Mouse (Mus musculus) ovary, postnatal 10 days (tissue): ENCODE data around the gene Gnptg.

Experiments used
- DNase-seq: peaks from one replicate; pipeline ENCODE4 v3.0.0; 2022; ENCODE audit warnings: low spot score

Gene Gnptg

DNA sequence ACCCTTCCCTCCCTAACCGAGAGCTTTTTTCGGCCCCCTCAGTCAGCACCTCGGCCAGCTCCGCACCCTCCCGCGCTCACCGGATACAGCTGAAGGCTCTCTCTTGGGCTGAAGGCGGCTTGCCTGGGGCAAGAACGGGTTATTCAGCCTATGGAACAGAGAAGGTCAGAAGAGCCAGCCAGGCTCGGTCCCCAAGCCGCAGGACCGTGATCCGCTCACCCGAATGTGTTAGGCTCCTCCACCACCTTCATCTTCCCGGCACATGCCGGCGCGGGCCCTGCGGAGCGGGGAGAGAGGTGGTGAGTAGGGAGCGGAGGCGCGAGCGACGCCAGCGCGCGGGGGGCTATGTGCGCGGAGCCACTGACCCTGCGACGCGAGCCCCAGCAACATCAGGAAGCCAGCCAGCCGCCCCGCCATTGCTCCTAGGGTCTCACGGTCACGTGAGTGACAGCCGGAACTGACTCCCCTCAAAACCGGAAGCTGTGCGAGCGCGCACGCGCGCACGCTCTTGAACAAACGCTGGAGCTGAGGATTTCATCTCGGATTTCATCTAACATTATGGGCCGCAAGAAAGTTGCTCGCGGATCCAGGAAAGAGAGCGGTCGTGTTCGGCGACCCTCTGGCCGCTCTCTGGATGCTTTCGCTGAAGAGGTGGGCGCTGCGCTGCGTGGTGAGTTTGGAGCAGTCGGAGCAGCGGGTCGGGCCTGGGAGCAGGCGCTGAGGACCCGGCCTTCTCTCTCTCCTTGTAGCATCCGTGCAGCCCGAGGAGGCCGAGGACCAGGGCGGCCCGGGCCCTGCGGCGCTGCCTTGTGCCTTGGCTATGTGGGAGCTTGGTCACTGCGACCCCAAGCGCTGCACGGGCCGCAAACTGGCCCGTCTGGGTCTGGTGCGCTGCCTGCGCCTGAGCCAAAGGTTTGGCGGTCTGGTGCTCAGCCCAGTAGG, at the start of gene Gnptg, which contains the start of gene Tsr3:
TSS of gene Gnptg (minus strand) at position 430 of the 942 bp plus-strand sequence.
TSS of gene Tsr3 (plus strand) at position 476 of the 942 bp plus-strand sequence.
- peak; percentile 51 for DNase-seq

DNA sequence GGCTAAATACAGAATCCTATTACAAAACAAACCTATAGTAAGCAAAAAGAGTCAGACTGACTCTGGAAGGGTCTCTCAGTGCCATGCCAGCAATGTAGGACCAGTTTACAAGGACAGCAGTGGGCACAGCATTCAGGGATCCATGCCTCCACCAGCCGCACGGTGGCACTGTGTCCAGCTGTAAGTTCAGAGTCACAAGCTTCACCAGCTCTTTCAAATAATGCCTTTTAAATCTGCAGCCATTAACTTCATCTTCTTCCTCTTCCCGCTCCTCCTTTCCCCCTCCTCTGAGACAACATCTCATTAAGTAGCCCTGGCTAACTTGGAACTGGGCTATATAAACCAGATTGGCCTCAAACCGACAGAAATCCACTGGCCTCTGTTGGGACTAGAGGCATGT, 48.9 kb upstream of the Gnptg start:
- peak; percentile 13 for DNase-seq

DNA sequence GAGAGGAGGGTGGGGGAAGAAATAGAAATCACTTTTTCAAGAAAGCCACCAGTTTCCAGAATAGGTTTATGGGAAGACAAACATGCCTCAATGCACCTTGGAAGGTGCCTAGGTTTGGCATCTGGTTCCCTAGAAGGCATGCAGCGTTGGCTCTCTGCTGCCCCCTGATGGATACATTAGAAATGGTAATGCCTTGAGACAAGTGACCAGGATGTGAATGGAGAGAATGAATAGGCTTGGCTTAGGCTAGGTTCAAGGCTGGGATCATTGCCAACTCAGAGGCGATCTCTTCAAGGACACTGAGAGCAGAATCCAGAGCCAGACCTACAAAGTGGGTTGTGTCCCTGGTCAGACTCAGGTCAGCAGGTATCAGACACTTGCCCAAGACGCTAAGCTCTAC, 45.1 kb upstream of the Gnptg start:
- peak; percentile 16 for DNase-seq

- DNase-seq, result no peak
Observed at GRCm38 (mm10) chr17:25282133-25282532, 42.2 kb upstream of the Gnptg start.

DNA sequence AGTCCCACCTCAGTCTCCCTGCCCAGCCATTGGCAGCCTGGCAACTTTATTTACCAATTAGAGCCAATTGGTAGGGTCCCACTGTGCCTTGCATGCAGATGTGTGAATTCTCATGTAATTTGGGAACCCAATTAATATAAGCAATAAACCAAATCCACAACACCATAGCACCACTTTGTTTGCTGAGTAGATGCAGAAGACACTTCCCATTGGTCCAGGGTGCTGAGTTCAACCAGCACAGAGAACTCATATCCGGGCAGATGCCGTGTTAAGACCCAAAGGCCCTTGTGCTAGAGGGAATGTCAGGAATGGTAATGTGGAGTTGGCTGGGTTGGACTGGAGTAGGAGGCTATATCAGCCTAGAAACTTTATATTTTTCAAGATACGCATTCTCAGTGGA, 35.9 kb upstream of the Gnptg start:
- DNase-seq, result no peak

DNA sequence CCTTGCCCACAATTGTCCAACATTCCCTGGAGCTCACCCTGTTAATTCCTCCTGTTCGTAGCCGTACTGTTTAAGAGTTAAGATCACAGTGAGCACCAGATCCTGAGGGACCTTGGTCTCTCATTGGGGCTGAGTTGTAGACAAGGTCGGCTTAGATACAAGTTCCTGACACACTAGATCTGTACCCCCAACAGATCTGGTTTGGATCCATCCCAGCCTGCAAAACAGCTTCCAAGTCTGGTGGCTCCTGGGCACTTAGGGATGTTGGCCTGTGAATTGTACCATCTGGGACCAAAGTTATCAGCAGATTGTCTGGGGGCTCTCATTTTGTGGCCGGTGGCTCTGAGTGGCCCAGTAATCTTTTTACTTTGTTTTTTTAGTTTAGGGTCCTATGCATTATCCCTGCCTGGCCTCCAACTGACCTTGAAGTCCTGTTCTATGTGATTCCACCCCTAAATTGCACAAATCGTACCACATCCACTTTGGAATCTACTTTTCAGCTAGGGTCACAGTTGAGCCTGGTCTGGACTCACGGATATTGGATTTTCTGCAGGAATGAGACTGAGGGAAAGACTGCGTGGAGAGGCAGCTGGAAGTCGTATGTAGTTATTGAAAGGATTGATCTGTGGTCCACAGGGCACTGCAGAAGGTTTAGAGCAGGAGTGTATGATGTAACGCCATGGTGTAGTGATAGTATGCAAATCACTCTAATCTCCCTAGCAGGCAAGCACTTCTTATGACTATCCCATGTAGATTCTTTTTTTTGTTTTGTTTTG, 34.8 kb upstream of the Gnptg start, which contains the start of gene Ube2i:
TSS of gene Ube2i (minus strand) at position 52 of the 776 bp plus-strand sequence.
- DNase-seq, result no peak

GRCm38 (mm10) chr17:25273706-25274501, 34.0 kb upstream of the Gnptg start:
- DNase-seq, result peak; percentile 76

GRCm38 (mm10) chr17:25272951-25273705, 33.2 kb upstream of the Gnptg start:
- peak; percentile 97 for DNase-seq

DNA sequence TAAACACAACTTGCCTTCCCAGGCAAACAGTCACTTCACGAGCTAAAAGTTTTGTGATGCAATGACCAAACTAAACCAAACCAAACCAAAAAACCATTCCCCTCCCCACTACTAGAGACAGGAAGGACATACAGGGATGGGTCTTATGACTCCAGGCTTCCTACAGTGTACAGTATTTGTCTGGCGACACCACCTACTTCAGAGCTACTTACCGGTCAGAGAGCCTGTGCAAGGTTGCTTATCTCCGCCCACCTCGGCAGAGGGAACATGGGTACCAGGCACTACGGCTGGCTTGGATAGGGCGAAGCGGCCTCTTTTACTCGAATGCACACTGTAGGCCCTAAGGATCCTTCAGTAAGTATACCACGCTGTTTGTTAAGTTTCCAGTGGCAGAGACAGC, 32.4 kb upstream of the Gnptg start:
- no peak for DNase-seq

DNA sequence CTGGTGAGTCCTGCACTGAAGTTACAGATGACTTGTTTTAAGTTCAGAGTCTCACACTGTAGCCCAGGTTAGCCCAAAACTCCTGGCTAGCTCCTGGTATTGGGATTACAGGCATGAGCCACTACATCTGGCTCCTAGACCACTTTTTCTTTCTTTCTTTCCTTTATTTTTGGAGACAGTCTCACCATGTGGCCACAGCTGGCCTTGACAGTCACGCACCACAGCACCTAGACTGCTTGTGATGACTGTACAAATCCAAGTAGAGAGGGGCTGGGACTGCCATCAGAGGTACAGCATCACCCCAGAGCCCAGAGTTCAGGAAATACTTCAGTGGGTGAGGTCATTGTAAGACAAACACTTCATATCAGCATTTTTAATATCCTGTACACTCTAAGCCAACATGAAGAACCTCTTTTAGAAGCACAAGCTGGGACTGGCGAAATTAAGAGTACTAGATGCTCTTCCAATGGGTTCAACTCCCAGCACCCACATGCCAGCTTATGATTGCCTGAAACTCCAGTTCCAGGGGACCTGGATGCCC, 30.9 kb upstream of the Gnptg start:
- DNase-seq, result no peak

DNA sequence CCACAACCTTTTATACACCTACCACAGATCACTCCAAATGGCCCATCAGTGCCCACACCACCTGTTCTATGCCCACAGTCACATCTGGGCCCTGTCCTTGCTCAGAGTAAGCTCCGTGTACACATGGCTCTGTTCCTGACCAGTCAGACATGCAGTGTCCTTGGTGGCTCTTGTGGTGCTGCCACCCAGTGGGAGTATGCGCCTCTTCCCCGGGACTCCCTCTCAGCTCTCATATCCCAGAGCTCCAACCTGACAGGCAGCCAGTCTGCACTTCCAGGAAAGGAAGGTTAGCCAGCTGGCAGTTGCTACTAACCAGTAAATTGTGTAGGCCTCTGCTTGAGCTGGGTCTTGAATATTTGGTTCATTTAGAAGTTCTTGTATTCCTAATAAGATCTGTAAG, 24.5 kb upstream of the Gnptg start:
- DNase-seq, result no peak

- DNase-seq, result no peak
Observed at GRCm38 (mm10) chr17:25257804-25258261, 17.9 kb upstream of the Gnptg start.

- DNase-seq, result no peak
Observed at GRCm38 (mm10) chr17:25256140-25256754, 16.3 kb upstream of the Gnptg start, which contains the start of gene Baiap3. Baiap3 (minus strand) TSS chr17:25256364.

DNA sequence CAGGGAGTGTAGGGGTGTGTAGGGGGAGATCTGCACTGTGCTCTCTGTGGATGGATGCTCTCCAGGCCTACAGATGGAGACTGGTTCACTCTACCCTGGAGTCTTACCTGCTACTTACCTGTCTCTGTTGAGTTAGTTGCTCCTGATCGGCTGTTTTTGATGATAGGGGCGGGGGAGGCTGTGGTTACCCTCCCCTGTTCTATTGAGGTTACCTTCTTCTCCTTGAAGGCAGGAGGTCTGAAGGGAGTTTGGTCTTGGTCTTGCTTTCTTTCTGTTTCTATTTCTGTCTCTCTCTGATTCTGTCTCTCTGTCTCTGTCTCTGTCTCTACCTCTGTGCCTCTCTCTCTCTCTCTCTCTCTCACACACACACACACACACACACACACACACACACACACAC, 15.2 kb upstream of the Gnptg start:
- DNase-seq, result no peak

- DNase-seq, result no peak
Observed at GRCm38 (mm10) chr17:25253760-25254159, 13.8 kb upstream of the Gnptg start.

GRCm38 (mm10) chr17:25252643-25253042, 12.7 kb upstream of the Gnptg start:
- no peak for DNase-seq

- no peak for DNase-seq
Observed at GRCm38 (mm10) chr17:25250181-25250835, 10.4 kb upstream of the Gnptg start.

DNA sequence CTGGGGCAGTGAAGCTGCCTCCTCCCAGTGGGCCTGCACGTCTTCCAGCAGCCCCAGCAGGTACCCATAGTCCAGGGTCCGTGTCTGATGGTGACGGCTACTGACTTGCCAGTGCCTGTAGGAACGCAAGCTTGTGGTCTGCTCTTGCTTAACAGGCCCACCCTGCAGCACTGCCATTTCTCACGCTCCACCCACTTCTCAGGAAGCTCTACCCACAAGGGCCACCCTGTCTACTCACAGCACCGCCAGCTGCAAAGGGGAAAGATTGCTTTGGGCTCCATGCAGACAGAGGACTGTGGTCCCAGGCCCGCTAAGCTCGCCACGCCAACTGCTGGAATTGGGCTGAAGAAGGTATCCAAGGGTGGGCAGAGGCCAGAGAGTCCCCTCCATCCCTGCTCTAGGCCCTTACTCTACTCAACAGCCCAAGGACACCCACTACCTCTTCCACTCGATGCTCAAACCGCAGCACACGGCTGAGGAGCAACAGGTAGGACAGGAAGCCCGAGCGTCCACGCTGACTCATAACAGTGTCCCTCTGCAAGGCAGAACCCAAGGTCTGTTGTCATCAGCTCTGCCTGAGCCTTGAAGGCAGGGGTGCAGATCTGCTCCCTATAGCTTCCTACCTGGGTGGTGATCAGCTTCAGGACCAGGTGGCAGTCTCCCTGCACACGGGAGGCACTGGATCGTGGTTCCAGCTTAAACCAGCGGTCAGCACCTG, 8.3 kb upstream of the Gnptg start:
- DNase-seq, result no peak

GRCm38 (mm10) chr17:25244239-25244638, 4.3 kb upstream of the Gnptg start:
- DNase-seq, result no peak
